Mouse (Mus musculus) liver, adult (tissue): ENCODE data around the gene Rcor3.

ENCODE experiments used
- GATA4 ChIP-seq: IDR thresholded peaks from 2 replicates; pipeline ENCODE4 v1.6.1; 2014; ENCODE audit warnings: mild to moderate bottlenecking, low read length; ENCODE audit not compliant: insufficient replicate concordance

Rcor3 gene

GRCm38 (mm10) chr1:192105902-192106389 lies 31.9 kb downstream of the Rcor3 start:
- no peak for TF ChIP-seq GATA4

DNA sequence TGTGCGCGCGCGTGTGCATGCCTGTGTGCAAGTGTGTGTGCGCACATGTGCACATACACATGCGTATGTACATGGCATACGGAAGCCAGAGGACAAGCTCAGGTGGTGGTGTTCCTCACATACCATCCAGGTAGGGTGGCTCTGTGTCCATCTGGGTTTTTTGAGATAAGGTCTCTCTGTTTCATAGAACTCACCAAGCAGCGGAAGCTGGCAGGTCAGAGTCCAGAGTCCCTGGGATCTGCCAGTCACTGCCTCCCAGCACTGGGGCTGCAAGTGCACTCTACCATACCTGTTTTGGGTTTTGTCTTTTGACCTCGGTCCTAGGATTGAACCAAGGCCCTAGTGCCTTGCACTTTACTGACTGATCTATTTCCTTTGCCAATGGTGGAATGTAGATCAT lies 33.8 kb downstream of the Rcor3 start:
- TF ChIP-seq GATA4: no peak

DNA sequence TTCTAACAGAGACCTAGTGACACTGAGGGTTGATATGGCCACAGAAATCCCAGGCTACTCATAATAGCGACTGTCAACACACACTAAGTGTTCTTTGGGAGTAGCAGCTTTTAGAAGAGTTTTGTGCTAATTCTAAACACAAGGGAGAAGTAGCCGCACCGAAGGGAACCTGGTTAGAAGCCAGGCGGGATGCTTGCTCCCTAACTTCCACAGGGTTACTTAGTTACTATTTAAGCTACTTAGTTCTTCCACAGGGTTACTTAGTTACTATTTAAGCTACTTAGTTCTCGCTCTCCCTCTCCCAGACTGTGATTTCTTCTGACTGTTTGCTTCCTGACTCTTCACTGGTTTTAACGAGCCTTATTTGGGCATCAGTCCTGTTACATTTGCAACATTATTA lies 34.7 kb downstream of the Rcor3 start:
- TF ChIP-seq GATA4: no peak

- TF ChIP-seq GATA4: no peak
These were observed 36.5 kb downstream of the Rcor3 start for GRCm38 (mm10) chr1:192101359-192101758.

DNA sequence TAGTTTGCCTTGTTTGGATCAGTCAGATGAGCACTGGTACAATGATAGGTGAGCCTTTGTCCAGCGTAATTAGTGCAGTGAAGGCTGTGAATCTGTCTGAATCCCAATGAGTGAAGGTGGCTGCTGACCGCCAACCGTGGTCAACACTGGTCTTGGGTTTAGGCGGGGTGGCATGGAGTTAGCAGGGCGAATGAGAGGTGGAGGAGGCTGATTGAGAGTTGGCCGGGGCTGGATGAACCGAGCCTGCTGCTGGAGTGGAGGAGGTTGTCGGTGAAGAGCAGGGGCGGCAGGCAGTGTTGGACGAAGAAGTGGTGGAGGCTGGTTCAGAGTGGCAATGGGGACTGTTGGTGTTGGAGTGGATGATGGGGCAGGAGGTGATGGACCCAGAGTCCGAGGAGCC lies 37.1 kb downstream of the Rcor3 start:
- TF ChIP-seq GATA4: no peak

GRCm38 (mm10) chr1:192095626-192096025 lies 42.2 kb downstream of the Rcor3 start:
- TF ChIP-seq GATA4: no peak

DNA sequence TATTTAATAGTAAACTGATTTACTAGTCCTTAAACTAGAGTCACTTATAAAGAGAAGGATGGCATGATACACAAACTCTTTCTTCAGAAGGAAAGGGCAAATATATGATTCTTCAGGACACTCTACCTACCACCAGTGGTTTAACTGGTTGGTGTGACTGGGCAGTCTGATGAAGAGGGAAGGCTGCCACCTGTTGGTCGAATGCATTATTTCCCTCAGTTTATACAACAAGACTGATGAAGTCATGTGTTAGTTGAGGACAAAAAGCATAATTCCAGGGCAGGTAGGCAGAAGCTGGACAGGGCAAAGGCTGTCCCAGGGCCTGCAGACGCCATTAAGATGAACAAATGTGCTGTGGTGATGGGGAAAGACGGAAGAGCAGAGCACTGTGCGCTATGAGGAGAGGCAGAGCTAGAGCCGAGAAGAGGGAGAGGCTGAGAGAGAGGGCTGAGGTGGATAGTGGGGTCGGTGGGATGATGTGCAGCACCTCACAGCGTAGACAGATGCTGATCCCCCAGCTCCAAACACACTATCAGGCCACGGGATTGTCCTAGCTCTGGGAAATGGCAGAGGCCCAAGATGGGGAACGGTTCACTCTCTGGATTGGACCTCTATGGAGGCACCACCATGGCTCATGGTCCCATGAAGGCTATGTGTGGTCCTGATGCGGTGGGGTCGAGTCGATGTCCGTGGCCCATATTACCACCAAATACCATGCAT lies 43.3 kb downstream of the Rcor3 start:
- no peak for TF ChIP-seq GATA4

GRCm38 (mm10) chr1:192092879-192093660 lies 44.8 kb downstream of the Rcor3 start:
- TF ChIP-seq GATA4: no peak

DNA sequence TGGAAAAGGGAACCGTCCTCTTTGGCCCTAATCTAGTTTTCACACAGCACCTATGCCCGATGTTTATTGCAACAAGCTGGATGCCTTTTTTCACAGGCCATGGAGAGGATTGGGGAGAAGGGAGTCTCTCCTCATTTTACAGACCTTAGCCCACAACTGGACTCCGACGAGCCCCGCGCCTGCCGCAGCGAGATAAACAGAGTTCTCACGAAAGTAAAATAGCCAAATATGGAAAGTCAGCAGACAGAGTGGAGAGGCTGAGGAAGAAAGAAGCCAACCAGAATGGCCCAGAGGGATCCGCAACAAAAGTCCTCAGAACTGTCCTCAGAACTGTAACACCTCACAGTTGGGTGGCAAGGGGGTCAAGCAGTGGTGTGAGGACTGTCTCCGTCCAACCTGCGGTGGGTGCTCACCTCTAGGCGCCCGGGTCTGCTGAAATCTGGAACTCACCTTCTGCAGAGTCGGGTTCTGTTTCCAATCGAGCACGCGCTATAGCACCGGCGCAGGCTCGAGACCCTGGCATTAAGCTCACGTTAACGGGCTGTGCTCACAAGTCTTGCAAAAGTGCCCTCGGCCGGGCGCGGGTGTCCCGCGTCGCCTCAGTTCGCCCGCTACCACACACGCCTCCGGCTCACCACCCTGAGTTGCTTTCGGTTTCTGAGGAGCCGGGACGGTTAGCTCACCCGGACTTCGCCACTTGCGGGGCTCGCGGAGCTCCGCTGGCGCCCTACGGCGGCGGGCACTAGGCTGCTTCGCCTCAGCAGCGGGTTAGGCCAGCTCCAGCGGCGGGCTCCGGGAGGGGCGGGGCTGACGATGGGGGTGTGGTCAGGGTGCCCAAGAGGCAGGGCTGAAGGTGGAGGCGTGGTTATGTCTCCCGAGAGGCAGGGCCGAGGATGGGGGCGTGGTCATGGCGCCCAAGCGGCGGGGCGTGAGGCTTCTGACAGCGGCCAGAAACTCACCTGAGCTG lies 45.8 kb downstream of the Rcor3 start, which contains the start of gene Traf5:
TSS of gene Traf5 (minus strand) at position 754 of the 967 bp plus-strand sequence.
- peak; percentile 11; the same call in 1 of the 2 replicates for TF ChIP-seq GATA4

DNA sequence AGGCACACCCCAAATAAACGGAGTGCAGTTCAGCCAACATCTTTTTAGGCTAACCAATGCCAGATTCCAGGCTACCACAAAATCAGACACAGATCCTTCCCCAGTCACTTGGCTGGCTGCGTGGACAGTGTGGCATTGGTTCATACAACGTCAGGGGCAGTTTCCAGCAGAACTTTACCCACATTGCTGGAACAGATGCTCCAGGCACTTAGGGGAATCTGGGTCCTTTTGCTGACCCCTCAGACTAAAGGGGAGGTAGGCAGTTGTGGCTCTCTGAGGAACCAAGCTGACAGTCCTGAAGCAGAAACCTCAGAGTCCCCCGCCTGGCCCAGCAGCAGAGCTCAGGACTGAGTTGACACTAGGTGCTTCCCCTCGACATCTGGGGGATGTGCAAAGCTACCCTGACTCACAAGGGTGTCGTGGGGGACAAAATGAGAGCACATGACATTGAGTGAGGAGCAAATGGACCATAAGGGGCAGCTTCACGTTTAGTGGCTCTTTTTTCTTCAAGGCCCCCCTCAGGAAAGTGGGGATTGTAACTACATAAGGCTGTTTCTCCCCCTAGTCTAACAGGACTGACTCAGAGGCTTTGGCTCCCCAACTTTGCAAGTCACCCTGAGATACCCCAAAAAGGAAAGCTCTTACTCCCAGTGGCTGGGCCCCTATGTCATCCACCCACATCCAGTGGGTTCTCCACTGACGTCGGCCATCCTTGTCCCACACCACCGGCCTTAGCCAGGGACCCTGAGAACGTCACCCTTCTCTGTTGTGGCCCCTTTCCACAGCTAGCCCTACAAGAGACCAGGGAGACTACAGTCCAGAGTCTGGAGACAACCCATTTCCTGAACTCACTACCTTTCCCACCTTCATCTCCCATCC lies 46.9 kb downstream of the Rcor3 start:
- no peak for TF ChIP-seq GATA4

- TF ChIP-seq GATA4: no peak
These were observed 47.6 kb downstream of the Rcor3 start for GRCm38 (mm10) chr1:192090281-192090680.

DNA sequence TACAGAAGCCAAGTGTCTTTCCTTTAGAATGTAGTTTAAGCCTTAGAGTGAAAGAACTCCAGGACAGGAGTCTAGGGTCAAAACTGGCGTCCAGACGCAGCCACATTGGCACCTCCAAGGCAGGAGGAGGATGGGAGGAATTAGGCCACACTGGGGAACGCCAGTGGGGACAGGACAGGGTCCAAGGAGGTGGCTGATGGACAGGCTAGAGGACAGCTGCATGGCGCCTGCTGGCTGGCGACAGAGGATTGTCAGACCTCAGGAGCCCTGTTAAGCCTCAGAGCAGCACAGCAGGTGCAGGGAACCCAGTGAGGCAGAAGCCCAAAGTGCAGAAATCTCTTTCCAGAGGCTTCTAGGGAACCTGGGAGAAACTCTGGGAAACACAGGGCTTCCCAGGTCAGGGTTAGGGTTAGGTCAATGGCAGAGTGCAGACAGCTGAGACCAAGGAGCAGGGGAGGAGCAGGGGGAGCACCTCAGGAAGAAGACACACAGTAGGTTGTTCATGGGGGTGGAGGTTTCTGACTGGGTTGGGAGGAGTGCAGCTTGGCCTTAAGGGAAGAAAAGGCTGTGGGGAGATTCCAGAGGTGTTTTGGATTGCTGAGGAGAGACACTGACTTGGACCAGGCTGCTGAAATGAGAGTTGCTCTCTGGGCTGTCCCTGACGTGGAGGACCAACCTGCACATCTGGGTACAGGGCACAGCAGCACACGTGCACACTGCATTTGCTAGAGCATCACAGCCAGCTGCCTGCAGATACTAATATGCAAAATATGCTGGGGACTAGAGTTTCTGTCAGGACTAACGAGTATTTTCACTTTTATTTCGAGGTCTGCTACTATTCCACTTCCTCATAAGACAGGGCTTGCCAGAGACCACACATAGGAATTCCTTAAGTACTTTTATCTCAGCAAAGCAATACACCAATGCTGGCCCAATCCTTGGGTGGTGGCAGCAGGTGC lies 48.4 kb downstream of the Rcor3 start:
- TF ChIP-seq GATA4: no peak

GRCm38 (mm10) chr1:192088011-192088410 lies 49.9 kb downstream of the Rcor3 start:
- no peak for TF ChIP-seq GATA4

DNA sequence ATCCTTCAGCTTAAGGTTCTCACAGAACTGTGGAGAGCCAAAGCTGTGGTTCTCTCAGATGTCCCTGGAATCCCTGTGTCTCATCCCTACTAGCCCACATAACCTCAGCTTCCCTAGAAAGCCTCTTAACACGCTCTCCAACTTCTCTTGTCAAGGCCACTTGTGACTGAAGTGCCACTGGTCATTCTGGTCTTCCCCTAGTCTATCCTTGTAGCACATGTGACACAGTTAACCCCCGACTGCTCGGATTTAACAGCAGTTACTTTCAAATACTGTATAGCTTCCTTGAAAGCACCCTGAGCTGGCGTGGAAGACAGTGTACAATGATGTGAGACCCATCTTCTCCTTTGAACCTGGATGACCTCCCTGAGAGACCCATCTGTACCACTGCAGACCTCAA lies 50.8 kb downstream of the Rcor3 start:
- no peak for TF ChIP-seq GATA4
